Mouse (Mus musculus) Muller cell, postnatal 12 days (primary cell): ENCODE data around the gene Ssbp4.

Experiments used
- DNase-seq: peaks from one replicate; pipeline ENCODE4 v3.0.0-alpha.2; 2015; ENCODE audit errors: inconsistent ontology term

Gene Ssbp4

DNA sequence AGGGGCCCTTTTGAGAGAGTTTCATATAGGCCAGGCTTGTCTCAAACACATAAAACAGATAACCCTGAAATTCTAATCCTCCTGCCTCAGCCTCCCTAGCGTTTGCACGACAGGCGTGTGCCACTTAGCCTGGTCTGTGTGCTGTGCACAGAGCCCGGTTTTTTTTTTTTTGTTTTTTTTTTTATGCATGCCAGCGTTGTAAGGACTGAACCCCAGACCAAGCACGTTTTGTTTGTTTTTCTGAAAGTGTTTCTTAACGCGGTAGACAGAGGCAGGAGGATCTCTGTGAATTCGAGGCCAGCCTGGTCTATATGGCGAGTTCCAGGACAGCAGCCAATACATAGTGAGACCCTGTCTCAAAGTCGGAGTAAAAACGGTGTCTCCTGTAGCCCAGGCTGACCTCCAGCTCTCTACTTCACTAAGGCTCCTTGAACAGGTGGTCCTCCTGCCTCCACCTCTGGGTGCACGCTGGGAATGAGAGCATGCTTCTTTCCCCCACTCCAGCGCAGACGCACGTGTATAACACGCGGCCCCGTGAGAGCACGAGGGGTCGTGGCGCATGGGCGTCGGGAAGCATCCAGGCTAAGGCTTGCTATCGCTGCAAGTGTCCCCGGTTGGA, at the start of gene Ssbp4:
Ssbp4 (minus strand) TSS at position 124 of the 619 bp plus-strand sequence.
- DNase-seq = no peak

DNA sequence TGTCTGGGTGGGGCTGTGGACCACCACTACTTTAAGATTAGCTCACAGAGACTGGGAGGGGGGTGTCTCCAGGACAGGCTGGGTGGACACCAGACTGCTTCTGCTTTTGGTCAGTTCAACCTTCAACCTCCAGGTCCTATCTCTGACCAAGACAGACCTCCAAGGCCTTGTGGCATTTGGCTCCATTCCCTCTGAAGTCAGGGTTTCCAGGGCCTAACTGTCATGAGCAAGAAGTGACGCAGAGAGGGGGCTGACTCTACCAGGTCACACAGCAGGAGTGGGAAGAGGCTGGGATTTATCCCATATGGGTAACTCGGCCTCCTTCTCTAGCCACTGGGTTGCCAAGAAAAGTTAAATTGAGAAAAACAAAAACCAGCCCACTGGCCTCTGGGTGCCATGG, 49.1 kb upstream of the Ssbp4 start:
- no peak for DNase-seq

GRCm38 (mm10) chr8:70657214-70657613, 48.5 kb upstream of the Ssbp4 start:
- DNase-seq = no peak

DNA sequence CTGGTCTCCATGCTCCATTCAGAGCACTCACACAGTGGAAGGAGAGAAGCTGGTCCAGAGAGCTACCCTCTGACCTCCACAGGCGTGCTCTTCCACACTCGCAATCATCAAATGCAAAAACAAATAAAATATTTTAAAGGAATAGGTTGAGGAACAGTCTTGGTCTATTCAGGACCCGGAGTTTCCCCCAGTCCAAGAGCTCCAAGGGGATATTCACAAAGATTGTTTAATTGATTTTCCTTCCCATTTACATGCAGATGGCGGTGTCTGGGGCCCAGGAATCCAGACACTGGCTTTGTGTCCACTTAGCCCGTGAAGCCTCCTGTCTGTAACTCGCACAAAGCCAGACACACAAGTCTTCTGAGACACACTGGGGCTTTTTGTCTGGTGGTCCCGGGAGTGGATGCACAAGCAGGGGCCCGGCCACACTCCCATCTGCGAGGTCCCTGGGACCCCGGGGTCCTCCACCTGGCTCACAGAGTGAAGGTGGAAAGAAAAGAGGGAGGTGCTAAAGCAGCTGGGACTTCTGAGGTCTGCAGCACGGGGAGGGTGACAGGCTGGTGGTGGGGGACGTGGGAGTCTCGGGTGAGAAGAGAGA, 47.6 kb upstream of the Ssbp4 start:
- peak; percentile 62 for DNase-seq

- DNase-seq = peak; percentile 70
These were observed 46.8 kb upstream of the Ssbp4 start for GRCm38 (mm10) chr8:70655469-70655868.

- DNase-seq = no peak
These were observed 45.4 kb upstream of the Ssbp4 start for GRCm38 (mm10) chr8:70654121-70654520.

GRCm38 (mm10) chr8:70653226-70653625, 44.6 kb upstream of the Ssbp4 start:
- DNase-seq = peak; percentile 58

DNA sequence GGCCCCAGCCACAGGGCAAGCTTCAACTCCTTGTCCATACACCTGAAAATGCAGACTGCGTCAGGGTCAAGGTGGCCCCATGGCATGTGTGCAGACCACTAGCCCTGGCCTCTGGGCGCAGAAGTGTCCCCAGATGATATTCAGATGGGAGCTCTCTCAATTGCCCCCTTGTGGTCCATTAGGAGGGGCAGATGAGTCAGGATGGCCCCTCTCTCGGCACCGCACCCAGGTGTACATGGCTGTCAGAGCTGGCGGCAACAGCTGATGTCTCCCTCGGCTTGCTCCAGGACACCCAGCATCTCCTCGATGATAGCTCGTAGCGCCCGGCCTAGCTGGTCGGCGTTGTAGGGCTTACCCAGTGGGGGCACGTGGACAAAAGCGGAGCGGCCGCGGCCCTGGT, 41.7 kb upstream of the Ssbp4 start:
- DNase-seq = no peak

GRCm38 (mm10) chr8:70649324-70649723, 40.7 kb upstream of the Ssbp4 start:
- DNase-seq = peak; percentile 94

- no peak for DNase-seq
These were observed 40.2 kb upstream of the Ssbp4 start for GRCm38 (mm10) chr8:70648921-70649320.

DNA sequence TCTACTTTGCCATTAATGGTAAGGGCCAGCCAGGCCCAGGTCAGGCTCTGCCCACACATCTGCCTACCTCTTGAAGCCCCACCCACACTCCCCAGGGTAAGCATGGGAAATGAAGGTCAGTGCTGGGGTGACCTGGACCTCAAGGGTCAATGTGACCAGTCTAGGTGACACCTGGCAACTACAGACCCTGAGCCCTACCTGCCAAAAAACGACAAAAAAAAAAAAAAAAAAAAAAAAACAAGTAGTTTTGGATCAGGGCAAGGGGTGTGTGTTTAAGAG, 39.4 kb upstream of the Ssbp4 start:
- DNase-seq = no peak

- no peak for DNase-seq
These were observed 38.9 kb upstream of the Ssbp4 start for GRCm38 (mm10) chr8:70647343-70648163.

DNA sequence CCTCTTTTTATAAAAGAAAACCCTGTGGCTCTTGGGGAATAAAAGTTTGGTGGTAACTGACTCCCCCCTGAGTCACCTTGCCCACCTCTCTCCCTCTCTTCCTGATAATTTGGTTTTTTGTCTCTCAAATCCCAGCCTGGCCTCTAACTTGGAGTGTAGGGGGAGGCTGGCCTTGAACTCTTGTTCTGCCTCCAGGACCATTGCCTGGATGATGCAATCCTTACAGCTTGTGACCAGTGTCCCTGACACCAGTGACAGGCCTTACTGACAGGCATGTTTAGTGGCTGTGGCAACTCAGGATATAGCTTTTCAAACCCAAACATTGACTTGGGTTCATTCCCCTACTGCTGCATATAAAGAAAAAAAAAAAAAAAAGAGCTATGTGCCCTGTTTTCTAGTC, 38.1 kb upstream of the Ssbp4 start:
- no peak for DNase-seq

DNA sequence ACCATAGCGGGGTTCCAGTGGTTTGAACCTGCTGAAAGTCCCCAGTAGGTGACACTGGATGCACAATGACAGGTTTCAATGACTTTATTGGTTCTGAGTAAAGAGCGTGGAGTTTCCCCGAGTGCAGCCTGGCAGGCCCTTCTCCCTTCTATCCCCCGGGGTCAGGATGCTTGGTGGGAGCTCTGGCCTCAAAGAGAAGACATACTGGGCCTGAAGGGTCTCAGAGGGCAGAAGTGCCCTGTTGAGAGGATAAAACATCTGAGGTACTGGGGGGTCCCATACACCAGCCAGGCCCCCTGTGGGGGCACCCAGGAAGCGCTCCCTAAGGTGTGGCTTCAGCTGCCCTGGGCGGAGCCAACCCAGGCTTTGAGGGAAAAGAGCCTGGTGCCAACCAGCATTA, 37.7 kb upstream of the Ssbp4 start:
- DNase-seq = no peak

DNA sequence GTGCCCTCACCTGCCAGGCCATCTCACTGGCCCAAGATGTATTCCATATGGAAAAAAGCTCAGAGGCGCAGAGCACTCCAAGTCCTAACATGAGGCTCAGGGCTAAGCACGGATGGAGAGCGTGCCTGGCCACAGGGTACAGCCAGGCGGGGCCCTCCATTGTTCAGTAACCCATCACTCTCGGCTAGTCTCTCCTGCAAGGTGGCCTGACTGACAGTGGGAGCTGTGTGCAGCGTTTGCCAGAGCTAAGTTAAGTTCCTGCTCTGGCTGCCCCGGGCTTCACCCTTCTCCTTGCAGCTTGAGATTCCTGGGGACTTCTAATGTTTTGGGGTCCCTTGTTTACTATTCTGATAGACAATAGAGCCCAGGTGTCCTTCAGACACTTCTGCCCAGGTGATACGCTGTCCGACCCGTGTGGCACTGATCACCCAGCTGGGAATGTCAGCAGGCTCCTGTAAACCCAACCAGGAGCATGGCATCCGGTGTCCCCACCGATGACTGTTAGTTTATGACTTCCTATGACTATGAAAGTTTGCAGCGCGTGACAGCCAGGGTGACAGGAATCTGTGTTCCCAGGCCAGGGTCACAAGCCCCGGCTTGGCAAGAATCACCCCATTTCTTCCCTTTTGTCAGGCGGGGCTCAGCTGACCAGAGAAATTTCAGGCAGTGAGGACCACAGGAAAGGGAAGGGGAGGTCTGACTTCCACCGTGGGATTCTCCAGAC, 37.0 kb upstream of the Ssbp4 start:
- no peak for DNase-seq

GRCm38 (mm10) chr8:70644065-70644464, 35.4 kb upstream of the Ssbp4 start:
- DNase-seq = no peak

GRCm38 (mm10) chr8:70643019-70643418, 34.3 kb upstream of the Ssbp4 start:
- DNase-seq = no peak

DNA sequence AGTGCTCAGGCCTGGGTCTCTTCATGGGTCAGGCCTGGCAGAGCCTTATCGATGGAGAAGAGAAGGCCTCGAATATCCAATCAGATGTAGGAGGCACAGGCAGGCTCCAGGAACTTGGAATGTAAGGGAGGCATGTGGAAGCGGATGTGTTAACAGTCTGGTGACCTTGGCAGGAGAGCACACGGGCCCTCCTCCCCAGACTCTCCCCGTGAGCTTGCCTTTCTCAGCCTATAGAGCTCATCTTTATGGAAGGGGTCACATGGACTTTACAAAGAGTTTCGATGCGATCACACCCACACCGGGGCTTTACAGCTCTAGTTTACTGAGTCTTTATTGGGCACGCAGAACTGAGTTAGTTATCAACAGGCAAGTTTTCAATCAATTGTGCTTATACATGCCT, 30.1 kb upstream of the Ssbp4 start:
- no peak for DNase-seq

GRCm38 (mm10) chr8:70636838-70637237, 28.2 kb upstream of the Ssbp4 start:
- no peak for DNase-seq

DNA sequence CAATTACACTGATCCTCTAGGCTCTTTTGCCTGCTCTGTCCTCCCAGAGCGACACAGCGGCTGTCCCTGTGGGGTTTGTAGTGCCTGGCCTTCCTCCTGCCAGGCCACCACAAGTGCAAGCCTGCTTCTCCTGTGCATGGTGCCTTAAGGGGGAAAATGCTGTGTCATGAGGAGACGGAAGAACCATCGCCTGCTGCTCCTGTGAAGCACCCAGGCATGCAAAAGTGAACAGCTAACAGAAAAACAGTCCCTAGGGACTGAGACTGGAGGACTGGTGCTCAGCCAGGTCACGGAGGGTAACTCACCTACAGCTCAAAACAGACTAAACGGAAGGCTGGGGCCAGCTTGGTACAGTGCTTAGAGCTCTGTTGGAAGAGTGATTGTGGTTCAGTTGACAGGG, 26.9 kb upstream of the Ssbp4 start:
- no peak for DNase-seq

GRCm38 (mm10) chr8:70634066-70634465, 25.4 kb upstream of the Ssbp4 start:
- DNase-seq = peak; percentile 92

- no peak for DNase-seq
These were observed 23.7 kb upstream of the Ssbp4 start, which contains the start of gene Gdf15 for GRCm38 (mm10) chr8:70632346-70632892. TSS of gene Gdf15 (minus strand) at chr8:70632456.
